Mouse (Mus musculus) embryonic facial prominence, embryonic 14.5 days (tissue): Measurements from ENCODE around the gene AI597479. TPM values are rescaled to one million over a fixed set of nuclear protein-coding genes. Genes with fewer than 3 reads are reported as not detected.
"Not testable (repeated sequence)": the region's sequence is repeated elsewhere in the genome, so short reads cannot be mapped to it uniquely, and the experiment has no call there.

Experiments used
- ATAC-seq: fragments of 200-750 bp; cut with Nextera tagmentation; 2 replicates; pipeline ENCODE4 v1.8.0; 2017; ENCODE audit warnings: low read depth, moderate number of reproducible peaks, moderate TSS enrichment
- DNase-seq: peaks from one replicate; pipeline ENCODE4 v3.0.0-alpha.2; 2015; ENCODE audit warnings: low spot score
- H3K27ac ChIP-seq: fragments of 300-500 bp; sonication (generic); replicated peaks from 2 replicates; pipeline ENCODE4 v1.5.1; 2014; ENCODE audit warnings: low read depth, mild to moderate bottlenecking, low read length, moderate library complexity
- H3K27me3 ChIP-seq: fragments of 300-500 bp; sonication (generic); replicated peaks from 2 replicates; pipeline ENCODE4 v1.6.1; 2014; ENCODE audit warnings: low read length; ENCODE audit not compliant: control insufficient read depth, insufficient read depth
- H3K36me3 ChIP-seq: fragments of 300-500 bp; sonication (generic); 2 replicates; pipeline ENCODE4 v1.6.1; 2014; ENCODE audit warnings: low read length, mixed read lengths; ENCODE audit not compliant: control insufficient read depth, insufficient read depth
- H3K4me1 ChIP-seq: fragments of 300-500 bp; sonication (generic); 2 replicates; pipeline ENCODE4 v1.6.1; 2014; ENCODE audit warnings: antibody characterized with exemption, low read length; ENCODE audit not compliant: control insufficient read depth, insufficient read depth
- H3K4me2 ChIP-seq: fragments of 300-500 bp; sonication (generic); 2 replicates; pipeline ENCODE4 v1.6.1; 2014; ENCODE audit warnings: low read depth, mild to moderate bottlenecking, low read length, moderate library complexity, mixed read lengths
- H3K4me3 ChIP-seq: fragments of 300-500 bp; sonication (generic); 2 replicates; pipeline ENCODE4 v1.5.1; 2014; ENCODE audit warnings: low read depth, mild to moderate bottlenecking, low read length
- H3K9ac ChIP-seq: fragments of 300-500 bp; sonication (generic); 2 replicates; pipeline ENCODE4 v1.6.1; 2014; ENCODE audit warnings: low read depth, mild to moderate bottlenecking, low read length, moderate library complexity, mixed read lengths
- H3K9me3 ChIP-seq: fragments of 300-500 bp; sonication (generic); 2 replicates; pipeline ENCODE4 v1.6.1; 2016; ENCODE audit warnings: low read length; ENCODE audit not compliant: control insufficient read depth
- WGBS: fragments of 180-500 bp; shearing (Covaris S2); extraction: QIAGEN DNeasy Blood & Tissue Kit; methylation state at CpG from one replicate; pipeline ENCODE4 v1.1.7; 2014; 5-methylcytosine and 5-hydroxymethylcytosine counted together
- polyA plus RNA-seq: library from polyadenylated mRNA; unstranded; fragments of >200 nt; fragmentation: Nextera tagmentation; extraction: Ambion mirVana; gene quantifications from 2 replicates; pipeline ENCODE4 v1.2.1, GENCODE M21; 2014

Gene AI597479
- polyA plus RNA-seq, 1 experiment from 2014 or later = 30.7 TPM

GRCm38 (mm10) chr1:43130219-43130981, 31.9 kb downstream of the AI597479 start:
- H3K4me2 ChIP-seq = no peak overlapping the region
- H3K36me3 ChIP-seq = peaks cover 12% of the 10 kb centered on the region; the same call in 1 of the 2 replicates
- no peaks in the 10 kb centered on the region for H3K4me1 ChIP-seq
- ATAC-seq (no peak), DNase-seq (no peak)
- no peak overlapping the region for H3K4me3 ChIP-seq
- no peaks in the 10 kb centered on the region for H3K27me3 ChIP-seq
- H3K9ac ChIP-seq = no peak overlapping the region
- no peaks in the 10 kb centered on the region for H3K9me3 ChIP-seq
- WGBS = 73% methylated on average over 5 of the region's 5 CpGs
- no peak overlapping the region for H3K27ac ChIP-seq

DNA sequence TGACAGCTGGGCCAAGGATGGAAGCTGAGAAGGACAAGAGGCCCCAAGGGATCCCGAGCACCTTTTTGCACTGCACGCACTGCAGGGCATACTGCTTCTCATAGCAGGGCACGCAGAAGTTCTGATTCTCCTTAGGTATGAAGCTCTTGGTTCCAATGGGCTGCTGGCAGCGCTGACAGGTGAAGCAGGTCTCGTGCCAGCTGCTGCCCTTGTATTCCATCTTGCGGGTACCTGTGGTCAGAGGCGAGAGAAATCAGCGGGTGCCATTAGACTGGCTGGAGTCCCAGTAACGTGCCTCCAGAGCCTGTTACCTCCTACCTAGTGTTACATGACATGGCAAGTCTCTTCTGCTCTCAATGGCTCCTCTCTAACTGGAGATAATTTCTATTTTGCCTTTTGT, 33.1 kb downstream of the AI597479 start:
- Histone ChIP-seq H3K4me2 (no peak overlapping the region), H3K27me3 (no peaks in the 10 kb centered on the region), H3K4me1 (no peaks in the 10 kb centered on the region), H3K9ac (no peak overlapping the region), H3K4me3 (no peak overlapping the region), H3K36me3 (peaks cover 12% of the 10 kb centered on the region; the same call in 1 of the 2 replicates), H3K9me3 (no peaks in the 10 kb centered on the region), H3K27ac (no peak overlapping the region)
- 93% methylated on average over 9 of the region's 9 CpGs for WGBS
- DNase-seq = no peak
- no peak for ATAC-seq

DNA sequence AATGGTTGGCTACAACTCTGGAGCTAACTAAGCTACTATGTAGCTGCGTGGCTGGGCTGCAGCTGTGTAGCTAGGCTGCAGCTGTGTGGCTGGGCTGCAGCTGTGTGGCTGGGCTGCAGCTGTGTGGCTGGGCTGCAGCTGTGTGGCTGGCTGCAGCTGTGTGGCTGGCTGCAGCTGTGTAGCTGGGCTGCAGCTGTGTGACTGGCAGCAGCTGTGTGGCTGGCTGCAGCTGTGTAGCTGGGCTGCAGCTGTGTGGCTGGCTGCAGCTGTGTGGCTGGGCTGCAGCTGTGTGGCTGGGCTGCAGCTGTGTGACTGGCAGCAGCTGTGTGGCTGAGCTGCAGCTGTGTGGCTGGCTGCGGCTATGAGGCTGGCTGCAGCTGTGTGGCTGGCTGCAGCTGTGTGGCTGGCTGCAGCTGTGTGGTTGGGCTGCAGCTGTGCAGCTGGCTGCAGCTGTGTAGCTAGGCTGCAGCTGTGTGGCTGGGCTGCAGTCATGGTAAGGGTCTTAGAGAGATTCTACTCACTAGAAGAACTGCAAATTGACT, 38.0 kb downstream of the AI597479 start:
- H3K9ac ChIP-seq, H3K4me2 ChIP-seq, H3K4me1 ChIP-seq, H3K4me3 ChIP-seq, H3K36me3 ChIP-seq, ATAC-seq, DNase-seq, H3K27ac ChIP-seq, H3K9me3 ChIP-seq, H3K27me3 ChIP-seq: not testable (repeated sequence)
- WGBS = 72% methylated on average over 2 of the region's 2 CpGs

GRCm38 (mm10) chr1:43137334-43137733, 38.8 kb downstream of the AI597479 start:
- WGBS = 87% methylated on average over 5 of the region's 5 CpGs
- Histone ChIP-seq H3K9ac (no peak overlapping the region), H3K4me3 (no peak overlapping the region), H3K27me3 (no peaks in the 10 kb centered on the region), H3K36me3 (no peaks in the 10 kb centered on the region; the same call in 1 of the 2 replicates), H3K9me3 (no peaks in the 10 kb centered on the region), H3K4me2 (no peak overlapping the region), H3K27ac (no peak overlapping the region), H3K4me1 (no peaks in the 10 kb centered on the region)
- ATAC-seq (no peak), DNase-seq (no peak)

GRCm38 (mm10) chr1:43138268-43138812, 39.8 kb downstream of the AI597479 start:
- no peaks in the 10 kb centered on the region for H3K27me3 ChIP-seq
- H3K36me3 ChIP-seq = no peaks in the 10 kb centered on the region; the same call in 1 of the 2 replicates
- no peak overlapping the region for H3K27ac ChIP-seq
- H3K9ac ChIP-seq = no peak overlapping the region
- 75% methylated on average over 15 of the region's 15 CpGs for WGBS
- no peaks in the 10 kb centered on the region for H3K9me3 ChIP-seq
- no peaks in the 10 kb centered on the region for H3K4me1 ChIP-seq
- H3K4me2 ChIP-seq = no peak overlapping the region
- ATAC-seq = no peak
- DNase-seq = no peak
- no peak overlapping the region for H3K4me3 ChIP-seq

DNA sequence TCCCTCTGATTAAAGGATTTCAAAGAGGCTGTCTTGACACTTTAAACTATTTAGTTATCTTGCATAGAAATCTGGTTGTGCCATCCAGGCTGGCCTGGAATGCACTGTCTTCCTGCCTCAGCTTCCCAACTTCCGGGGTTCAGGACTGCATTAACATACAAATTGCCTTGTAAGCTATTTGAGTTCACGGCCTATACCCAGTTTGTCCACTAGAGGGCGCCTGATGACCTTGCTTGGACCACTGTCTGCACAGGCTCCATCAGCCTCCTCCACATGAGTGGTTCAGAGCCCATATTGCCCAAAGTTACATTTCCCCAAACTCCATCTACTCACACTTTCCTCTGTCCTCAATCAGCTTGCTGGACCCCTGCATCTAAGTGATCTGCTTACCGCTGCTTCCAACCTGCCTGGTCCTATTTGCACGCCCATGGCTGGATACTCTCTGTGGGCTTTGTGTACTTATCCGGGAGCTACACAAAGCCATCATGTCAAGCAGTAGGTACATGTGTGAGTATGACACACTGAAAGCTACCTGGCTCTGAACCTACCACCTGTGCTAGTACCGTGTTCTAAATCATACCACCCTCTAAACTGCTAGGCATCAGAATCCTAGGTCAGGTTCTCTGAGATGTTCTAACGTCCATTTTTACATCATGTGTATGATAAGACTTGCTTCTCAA, 41.2 kb downstream of the AI597479 start:
- Histone ChIP-seq H3K4me2 (no peak overlapping the region), H3K9me3 (no peaks in the 10 kb centered on the region), H3K27ac (no peak overlapping the region), H3K36me3 (no peaks in the 10 kb centered on the region; the same call in 1 of the 2 replicates), H3K27me3 (no peaks in the 10 kb centered on the region), H3K4me3 (no peak overlapping the region), H3K4me1 (no peaks in the 10 kb centered on the region), H3K9ac (no peak overlapping the region)
- DNase-seq = peak; percentile 92
- ATAC-seq = peak; percentile 69; the same call in 1 of the 2 replicates
- WGBS = 54% methylated on average over 8 of the region's 8 CpGs

- H3K4me3 ChIP-seq = no peak overlapping the region
- DNase-seq = peak; percentile 23
- WGBS = 66% methylated on average over 11 of the region's 11 CpGs
- no peaks in the 10 kb centered on the region for H3K9me3 ChIP-seq
- ATAC-seq = no peak
- no peak overlapping the region for H3K4me2 ChIP-seq
- no peaks in the 10 kb centered on the region for H3K4me1 ChIP-seq
- no peaks in the 10 kb centered on the region; the same call in 1 of the 2 replicates for H3K36me3 ChIP-seq
- no peak overlapping the region for H3K9ac ChIP-seq
- H3K27me3 ChIP-seq = no peaks in the 10 kb centered on the region
- H3K27ac ChIP-seq = no peak overlapping the region
Measured at GRCm38 (mm10) chr1:43141555-43141961, 43.0 kb downstream of the AI597479 start.

DNA sequence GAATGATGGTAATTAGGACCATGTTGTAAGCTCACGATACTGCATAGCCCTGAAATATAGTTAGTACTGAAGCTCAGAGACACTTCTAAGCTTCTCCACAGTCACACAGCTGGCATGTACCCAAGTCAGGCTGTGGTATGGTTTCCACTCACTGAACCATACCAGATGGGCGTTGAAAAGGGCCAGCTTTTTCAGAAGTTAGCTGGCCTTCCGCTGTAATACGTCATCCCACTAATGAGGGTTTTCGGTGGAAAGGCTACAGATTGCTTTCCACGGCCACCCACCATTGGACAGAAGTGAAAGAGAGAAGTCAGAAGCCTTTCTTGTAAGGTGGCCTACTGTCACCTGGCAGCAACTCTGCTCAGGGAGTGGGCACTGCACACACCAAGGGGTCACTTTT, 44.3 kb downstream of the AI597479 start:
- ATAC-seq (no peak), DNase-seq (no peak)
- 70% methylated on average over 6 of the region's 6 CpGs for WGBS
- no peak overlapping the region for H3K27ac ChIP-seq
- H3K9ac ChIP-seq = no peak overlapping the region
- H3K9me3 ChIP-seq = no peaks in the 10 kb centered on the region
- H3K4me1 ChIP-seq = no peaks in the 10 kb centered on the region
- H3K27me3 ChIP-seq = no peaks in the 10 kb centered on the region
- no peak overlapping the region for H3K4me2 ChIP-seq
- H3K36me3 ChIP-seq = no peaks in the 10 kb centered on the region; the same call in 1 of the 2 replicates
- H3K4me3 ChIP-seq = no peak overlapping the region
